Mouse (Mus musculus) stomach, embryonic 15.5 days (tissue): ENCODE measurements around the gene Cpeb4. TPM values are rescaled to one million over a fixed set of nuclear protein-coding genes. Genes with fewer than 3 reads are reported as not detected.

ENCODE experiments used
- polyA plus RNA-seq: library from polyadenylated mRNA; unstranded; fragments of >200 nt; fragmentation: Nextera tagmentation; extraction: Ambion mirVana; gene quantifications from 2 replicates; pipeline ENCODE4 v1.2.1, GENCODE M21; 2015

The Cpeb4 gene
- polyA plus RNA-seq, 1 experiment from 2014 or later, result 4.6 TPM

Other genes starting within 250 kb of the Cpeb4 start
- 77.0 and 78.3 TPM in 2 replicates for gene Bod1, start 200.3 kb upstream of the Cpeb4 start, polyA plus RNA-seq
- not detected in 2 replicates for gene 4930524B15Rik, start 93.4 kb downstream of the Cpeb4 start, polyA plus RNA-seq
- 7.8 and 8.2 TPM in 2 replicates for gene Nsg2, start 128.3 kb downstream of the Cpeb4 start, polyA plus RNA-seq